In the genomic region with DNA sequence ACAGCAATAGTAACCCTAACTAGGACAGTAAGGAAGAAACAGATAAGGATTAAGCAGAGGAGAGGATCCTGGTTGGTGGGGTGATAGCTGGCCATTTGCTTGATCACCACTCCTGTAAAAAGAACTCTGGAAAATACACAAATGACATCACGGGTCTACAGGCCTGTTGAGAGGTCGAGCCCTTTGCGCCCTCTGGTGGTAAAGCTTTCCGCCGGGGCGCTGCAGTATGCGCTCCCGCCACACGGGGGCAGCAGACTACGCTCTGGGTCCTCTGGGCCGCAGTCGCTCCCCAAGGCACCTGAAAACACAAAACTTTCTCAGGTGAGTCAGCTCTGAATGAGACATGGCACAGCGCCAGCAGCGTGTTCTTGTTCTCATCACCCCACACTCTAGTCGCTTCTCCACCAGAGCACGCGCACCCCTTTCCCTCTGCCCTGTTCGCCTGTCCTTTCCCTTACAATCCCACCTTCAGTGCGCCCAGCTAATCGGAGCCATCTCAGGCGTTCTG, we compare ENCODE assay signal across 8 mouse cellular contexts. TPM values are rescaled to one million over a fixed set of nuclear protein-coding genes. Genes with fewer than 3 reads are reported as not detected.
DNase-seq lines count a peak whose midpoint lies in the region; ATAC-seq and TF ChIP-seq lines count a peak whose summit lies in the region.

No protein-coding gene starts in this region.

- dilution Hi-C loops in CH12.LX (cut with MboI; ENCODE audit: extremely low pct_ligation_motif_present, extremely low pct_unique_long_range_greater_than_20kb, low sequenced_read_pairs) = no loop called here

- peaks cover 7 to 12% of the 10 kb centered on the region in 2 experiments for H3K4me1 ChIP-seq in CH12.LX (ENCODE audit: control insufficient read depth in 1 of 2, insufficient read depth in 2 of 2)
- H3K4me1 ChIP-seq in forebrain, embryonic 12.5 days = peaks cover 7% of the 10 kb centered on the region
- H3K4me1 ChIP-seq in heart, postnatal 0 days (ENCODE audit: control insufficient read depth, insufficient read depth) = peaks cover 5% of the 10 kb centered on the region; the same call in 1 of the 2 replicates
- H3K4me1 ChIP-seq in liver, embryonic 15.5 days (replicated peaks) = peaks cover 6% of the 10 kb centered on the region
- H3K4me1 ChIP-seq in neural tube, embryonic 11.5 days (ENCODE audit: control insufficient read depth, insufficient read depth, low read length) = peaks cover 6% of the 10 kb centered on the region; the same call in 1 of the 2 replicates
- peaks cover 6% of the 10 kb centered on the region for H3K4me1 ChIP-seq in stomach, embryonic 16.5 days (ENCODE audit: control insufficient read depth, insufficient read depth, low read length)

- ATAC-seq in forebrain, embryonic 12.5 days (ENCODE audit: low FRiP score) = peak; percentile 66; the same call in 1 of the 2 replicates
- ATAC-seq in heart, postnatal 0 days (ENCODE audit: insufficient read depth, low read depth) = peak; percentile 84
- ATAC-seq in liver, embryonic 15.5 days (ENCODE audit: insufficient read depth) = peak; percentile 69
- ATAC-seq in neural tube, embryonic 11.5 days (ENCODE audit: insufficient read depth, low FRiP score, low TSS enrichment) = peak; percentile 67; the same call in 1 of the 2 replicates
- peak; percentile 84 for ATAC-seq in stomach, embryonic 16.5 days (ENCODE audit: insufficient read depth, low FRiP score)

- in situ Hi-C loops in CH12.LX (cut with MboI; ENCODE audit: low pct_ligation_motif_present, low pct_unique_long_range_greater_than_20kb, low sequenced_read_pairs) = no loop called here

- no peak overlapping the region for H3K4me3 ChIP-seq in CH12.LX (replicated peaks in 1 of 3; ENCODE audit: low read depth in 2 of 3, low read length in 2 of 3, poor library complexity in 1 of 3)
- no peak overlapping the region for H3K4me3 ChIP-seq in forebrain, embryonic 12.5 days (replicated peaks)
- H3K4me3 ChIP-seq in heart, postnatal 0 days (ENCODE audit: low read depth, low read length) = 0 out of 2 replicates have a peak overlapping the region, but pooled peaks have one; percentile 1
- 0 out of 2 replicates have a peak overlapping the region, but pooled peaks have one; percentile 4 for H3K4me3 ChIP-seq in liver, embryonic 15.5 days (replicated peaks)
- no peak overlapping the region for H3K4me3 ChIP-seq in neural tube, embryonic 11.5 days (ENCODE audit: low read depth, low read length)
- H3K4me3 ChIP-seq in stomach, embryonic 16.5 days (replicated peaks; ENCODE audit: low read length) = peak overlapping the region; percentile 28; the same call in 1 of the 2 replicates

- no peaks in the 10 kb centered on the region for H3K9me3 ChIP-seq in CH12.LX (replicated peaks; ENCODE audit: low read length)
- H3K9me3 ChIP-seq in forebrain, embryonic 12.5 days = no peaks in the 10 kb centered on the region
- no peaks in the 10 kb centered on the region for H3K9me3 ChIP-seq in heart, postnatal 0 days (replicated peaks; ENCODE audit: control insufficient read depth, low read length)
- H3K9me3 ChIP-seq in liver, embryonic 15.5 days (replicated peaks) = no peaks in the 10 kb centered on the region
- no peaks in the 10 kb centered on the region for H3K9me3 ChIP-seq in neural tube, embryonic 11.5 days (ENCODE audit: control insufficient read depth, low read length)
- H3K9me3 ChIP-seq in stomach, embryonic 16.5 days (replicated peaks; ENCODE audit: control insufficient read depth, low read length) = no peaks in the 10 kb centered on the region

- 0 out of 2 replicates have a peak overlapping the region, but pooled peaks have one; percentile 36 for H3K9ac ChIP-seq in CH12.LX (ENCODE audit: insufficient read depth, low read depth)
- no peak overlapping the region for H3K9ac ChIP-seq in forebrain, embryonic 12.5 days
- H3K9ac ChIP-seq in heart, postnatal 0 days (replicated peaks; ENCODE audit: low read depth, low read length) = no peak overlapping the region
- no peak overlapping the region for H3K9ac ChIP-seq in liver, embryonic 15.5 days
- no peak overlapping the region for H3K9ac ChIP-seq in neural tube, embryonic 11.5 days (ENCODE audit: low read length)
- peak overlapping the region; percentile 18; the same call in 1 of the 2 replicates for H3K9ac ChIP-seq in stomach, embryonic 16.5 days (ENCODE audit: low read length)

- peak overlapping the region; percentile 57 for H3K4me2 ChIP-seq in CH12.LX (ENCODE audit: insufficient read depth, low read depth, poor library complexity, severe bottlenecking)
- no peak overlapping the region for H3K4me2 ChIP-seq in forebrain, embryonic 12.5 days
- peak overlapping the region; percentile 35; the same call in 1 of the 2 replicates for H3K4me2 ChIP-seq in heart, postnatal 0 days (ENCODE audit: low read depth, low read length)
- peak overlapping the region; percentile 49 for H3K4me2 ChIP-seq in liver, embryonic 15.5 days
- H3K4me2 ChIP-seq in neural tube, embryonic 11.5 days (ENCODE audit: low read depth) = no peak overlapping the region
- peak overlapping the region; percentile 48 for H3K4me2 ChIP-seq in stomach, embryonic 16.5 days (ENCODE audit: low read depth, low read length)

- peak; percentile 85 for DNase-seq in CH12.LX (ENCODE audit: extremely low read depth)
- peak; percentile 71 for DNase-seq in c-Kit-positive CD71-positive TER-119-negative erythroid progenitor cells, embryonic 14.5 days (ENCODE audit: low read depth)
- DNase-seq in heart, postnatal 0 days (ENCODE audit: low spot score) = peak; percentile 70
- DNase-seq in kidney, postnatal 4 days = peak; percentile 89 to 92
- peak; percentile 90 for DNase-seq in neural tube, embryonic 11.5 days (ENCODE audit: low spot score)

- H3K27ac ChIP-seq in CH12.LX (ENCODE audit: insufficient read depth, low read depth) = no peak overlapping the region
- no peak overlapping the region for H3K27ac ChIP-seq in forebrain, embryonic 12.5 days
- H3K27ac ChIP-seq in heart, postnatal 0 days (ENCODE audit: low read depth) = no peak overlapping the region
- peak overlapping the region; percentile 39 for H3K27ac ChIP-seq in liver, embryonic 15.5 days (replicated peaks)
- no peak overlapping the region for H3K27ac ChIP-seq in neural tube, embryonic 11.5 days (ENCODE audit: low read depth, low read length)
- peak overlapping the region; percentile 75 for H3K27ac ChIP-seq in stomach, embryonic 16.5 days (ENCODE audit: low read length)

- H3K79me2 ChIP-seq in CH12.LX (replicated peaks; ENCODE audit: control insufficient read depth, extremely low read depth, insufficient read depth, poor library complexity, severe bottlenecking) = no peaks in the 10 kb centered on the region

- TF ChIP-seq POLR2A in CH12.LX (IDR thresholded peaks at IDR 0.05; ENCODE audit: low read depth, low read length) = peak; percentile 66; the same call in 1 of the 2 replicates

- TF ChIP-seq EP300 in CH12.LX (IDR thresholded peaks at IDR 0.05; ENCODE audit: low read length) = 0 out of 2 replicates have a peak, but pooled peaks have one; percentile 15
- no peak for TF ChIP-seq EP300 in heart, postnatal 0 days (IDR thresholded peaks at IDR 0.05; ENCODE audit: low read depth)

- 15% methylated on average over 21 of the region's 21 CpGs for WGBS in forebrain, embryonic 12.5 days
- 15% methylated on average over 21 of the region's 21 CpGs for WGBS in heart, postnatal 0 days
- 15% methylated on average over 21 of the region's 21 CpGs for WGBS in liver, embryonic 15.5 days (ENCODE audit: insufficient replicate concordance)
- 16% methylated on average over 21 of the region's 21 CpGs for WGBS in neural tube, embryonic 11.5 days
- 14% methylated on average over 21 of the region's 21 CpGs for WGBS in stomach, embryonic 16.5 days

- peak; percentile 63 for TF ChIP-seq RAD21 in CH12.LX (IDR thresholded peaks at IDR 0.05; ENCODE audit: low read depth, low read length)

- H3K36me3 ChIP-seq in CH12.LX (replicated peaks in 1 of 2; ENCODE audit: control insufficient read depth in 1 of 2, insufficient read depth in 1 of 2, low read length in 1 of 2) = no peaks in the 10 kb centered on the region
- H3K36me3 ChIP-seq in forebrain, embryonic 12.5 days (replicated peaks) = no peaks in the 10 kb centered on the region
- no peaks in the 10 kb centered on the region for H3K36me3 ChIP-seq in heart, postnatal 0 days (replicated peaks; ENCODE audit: control insufficient read depth, insufficient read depth, low read length)
- no peaks in the 10 kb centered on the region for H3K36me3 ChIP-seq in liver, embryonic 15.5 days (replicated peaks)
- H3K36me3 ChIP-seq in neural tube, embryonic 11.5 days (ENCODE audit: control insufficient read depth, insufficient read depth, low read length) = no peaks in the 10 kb centered on the region; the same call in 1 of the 2 replicates
- no peaks in the 10 kb centered on the region for H3K36me3 ChIP-seq in stomach, embryonic 16.5 days (ENCODE audit: control insufficient read depth, insufficient read depth, low read length)

- TF ChIP-seq CTCF in CH12.LX (conservative IDR thresholded peaks at IDR 0.05 in 1 of 2, IDR thresholded peaks at IDR 0.05 in 1 of 2; ENCODE audit: low read depth in 2 of 2, low read length in 2 of 2) = peak; percentile 99 to 100
- peak; percentile 100 for TF ChIP-seq CTCF in heart, postnatal 0 days (IDR thresholded peaks at IDR 0.05; ENCODE audit: low read depth)

- H3K27me3 ChIP-seq in CH12.LX (replicated peaks) = no peaks in the 10 kb centered on the region
- H3K27me3 ChIP-seq in forebrain, embryonic 12.5 days = no peaks in the 10 kb centered on the region
- H3K27me3 ChIP-seq in heart, postnatal 0 days (ENCODE audit: control insufficient read depth, insufficient read depth, low read length) = no peaks in the 10 kb centered on the region
- 0 out of 2 replicates have a peak, but pooled peaks cover 4% of the 10 kb centered on the region for H3K27me3 ChIP-seq in liver, embryonic 15.5 days
- no peaks in the 10 kb centered on the region for H3K27me3 ChIP-seq in neural tube, embryonic 11.5 days (ENCODE audit: control insufficient read depth, insufficient read depth, low read length)
- H3K27me3 ChIP-seq in stomach, embryonic 16.5 days (ENCODE audit: control insufficient read depth, insufficient read depth, low read length) = no peaks in the 10 kb centered on the region

RNA-seq across cellular contexts. Expression of gene Epm2aip1, which starts 18.2 kb away (rescaled TPM):
- total RNA-seq in CH12.LX (2012; rRNA removed) = 8.9 and 9.3 TPM in 2 replicates
- total RNA-seq in CH12.LX (2014; rRNA removed) = 11.2 and 12.2 TPM in 2 replicates
- polyA plus RNA-seq in CH12.LX (2012; ENCODE audit: insufficient read length, low read depth) = 8.9 and 11.4 TPM in 2 replicates
- 46.9 and 52.5 TPM in 2 replicates for polyA plus RNA-seq in forebrain, embryonic 12.5 days (2016; fragmentation: Nextera tagmentation; extraction: Ambion mirVana)
- 28.2 and 33.0 TPM in 2 replicates for total RNA-seq in heart, postnatal 0 days (2014; rRNA removed; ENCODE audit: low replicate concordance)
- 13.5 and 15.6 TPM in 2 replicates for polyA plus RNA-seq in heart, postnatal 0 days (2015; fragmentation: Nextera tagmentation; extraction: Ambion mirVana)
- polyA plus RNA-seq in liver, embryonic 15.5 days (2015; fragmentation: Nextera tagmentation; extraction: Ambion mirVana) = 6.6 and 7.2 TPM in 2 replicates
- 45.4 and 47.8 TPM in 2 replicates for polyA plus RNA-seq in neural tube, embryonic 11.5 days (2014; fragmentation: Nextera tagmentation; extraction: Ambion mirVana)
- polyA plus RNA-seq in stomach, embryonic 16.5 days (2015; fragmentation: Nextera tagmentation; extraction: Ambion mirVana) = 29.1 and 29.2 TPM in 2 replicates

RNA-seq across cellular contexts. Expression of gene Mlh1, which starts 18.3 kb away (rescaled TPM):
- 25.7 and 33.0 TPM in 2 replicates for total RNA-seq in CH12.LX (2012; rRNA removed)
- total RNA-seq in CH12.LX (2014; rRNA removed) = 54.8 and 57.9 TPM in 2 replicates
- polyA plus RNA-seq in CH12.LX (2012; ENCODE audit: insufficient read length, low read depth) = 46.3 and 50.2 TPM in 2 replicates
- 49.3 and 53.3 TPM in 2 replicates for polyA plus RNA-seq in forebrain, embryonic 12.5 days (2016; fragmentation: Nextera tagmentation; extraction: Ambion mirVana)
- 12.8 and 18.4 TPM in 2 replicates for total RNA-seq in heart, postnatal 0 days (2014; rRNA removed; ENCODE audit: low replicate concordance)
- polyA plus RNA-seq in heart, postnatal 0 days (2015; fragmentation: Nextera tagmentation; extraction: Ambion mirVana) = 19.7 and 20.0 TPM in 2 replicates
- polyA plus RNA-seq in liver, embryonic 15.5 days (2015; fragmentation: Nextera tagmentation; extraction: Ambion mirVana) = 21.4 and 23.6 TPM in 2 replicates
- polyA plus RNA-seq in neural tube, embryonic 11.5 days (2014; fragmentation: Nextera tagmentation; extraction: Ambion mirVana) = 43.9 and 48.6 TPM in 2 replicates
- polyA plus RNA-seq in stomach, embryonic 16.5 days (2015; fragmentation: Nextera tagmentation; extraction: Ambion mirVana) = 34.6 and 35.5 TPM in 2 replicates

RNA-seq across cellular contexts. Expression of gene Trank1, which starts 21.7 kb away (rescaled TPM):
- total RNA-seq in CH12.LX (2012; rRNA removed) (0.34 and 0.38 TPM in 2 replicates), CH12.LX (2014; rRNA removed) (0.13 and 0.27 TPM in 2 replicates)
- polyA plus RNA-seq in CH12.LX (2012; ENCODE audit: insufficient read length, low read depth) = 0.66 and 0.71 TPM in 2 replicates
- 2.7 and 3.1 TPM in 2 replicates for polyA plus RNA-seq in forebrain, embryonic 12.5 days (2016; fragmentation: Nextera tagmentation; extraction: Ambion mirVana)
- 0.04 TPM in 1 of 2 replicates, not detected in the other for total RNA-seq in heart, postnatal 0 days (2014; rRNA removed; ENCODE audit: low replicate concordance)
- polyA plus RNA-seq in heart, postnatal 0 days (2015; fragmentation: Nextera tagmentation; extraction: Ambion mirVana) = not detected in 2 replicates
- 0.06 TPM in 1 of 2 replicates, not detected in the other for polyA plus RNA-seq in liver, embryonic 15.5 days (2015; fragmentation: Nextera tagmentation; extraction: Ambion mirVana)
- polyA plus RNA-seq in neural tube, embryonic 11.5 days (2014; fragmentation: Nextera tagmentation; extraction: Ambion mirVana) = 0.16 and 0.34 TPM in 2 replicates
- polyA plus RNA-seq in stomach, embryonic 16.5 days (2015; fragmentation: Nextera tagmentation; extraction: Ambion mirVana) = 0.08 and 0.21 TPM in 2 replicates

Comparison
In these comparisons a context has a peak if more than half of its experiments do, and no peak if none do; other contexts are left out.
1. H3K27ac ChIP-seq: peak in liver, embryonic 15.5 days (single experiment) and stomach, embryonic 16.5 days (single experiment); none in CH12.LX (single experiment), forebrain, embryonic 12.5 days (single experiment), heart, postnatal 0 days (single experiment) and neural tube, embryonic 11.5 days (single experiment).
2. H3K4me2 ChIP-seq: peak in CH12.LX (single experiment), heart, postnatal 0 days (single experiment), liver, embryonic 15.5 days (single experiment) and stomach, embryonic 16.5 days (single experiment); none in forebrain, embryonic 12.5 days (single experiment) and neural tube, embryonic 11.5 days (single experiment).
3. H3K4me3 ChIP-seq: peak in heart, postnatal 0 days (single experiment), liver, embryonic 15.5 days (single experiment) and stomach, embryonic 16.5 days (single experiment); none in CH12.LX (0 of 3), forebrain, embryonic 12.5 days (single experiment) and neural tube, embryonic 11.5 days (single experiment).
4. H3K9ac ChIP-seq: peak in CH12.LX (single experiment) and stomach, embryonic 16.5 days (single experiment); none in forebrain, embryonic 12.5 days (single experiment), heart, postnatal 0 days (single experiment), liver, embryonic 15.5 days (single experiment) and neural tube, embryonic 11.5 days (single experiment).
5. Peak in every context shown above with its lines, with median percentiles within 50 percentile points of each other: DNase-seq and ATAC-seq.